Mouse (Mus musculus): ENCODE results near the gene Ttc7.

The Ttc7 gene

GRCm38 (mm10) chr17:87391242-87391641, 108.6 kb downstream of the Ttc7 start:
- no peak for ATAC-seq (ENCODE audit: insufficient number of reproducible peaks, low FRiP score, low TSS enrichment)

GRCm38 (mm10) chr17:87397088-87397487, 114.4 kb downstream of the Ttc7 start:
- no peak for ATAC-seq (ENCODE audit: insufficient number of reproducible peaks, low FRiP score, low TSS enrichment)

- no peak for ATAC-seq (ENCODE audit: insufficient number of reproducible peaks, low FRiP score, low TSS enrichment)
Observed at GRCm38 (mm10) chr17:87402444-87402843, 119.8 kb downstream of the Ttc7 start.

- ATAC-seq (ENCODE audit: insufficient number of reproducible peaks, low FRiP score, low TSS enrichment) = no peak
Observed at GRCm38 (mm10) chr17:87403462-87403861, 120.8 kb downstream of the Ttc7 start.

GRCm38 (mm10) chr17:87405576-87405975, 122.9 kb downstream of the Ttc7 start:
- no peak for ATAC-seq (ENCODE audit: insufficient number of reproducible peaks, low FRiP score, low TSS enrichment)

- ATAC-seq (ENCODE audit: insufficient number of reproducible peaks, low FRiP score, low TSS enrichment) = no peak
Observed at GRCm38 (mm10) chr17:87406646-87407045, 124.0 kb downstream of the Ttc7 start.

GRCm38 (mm10) chr17:87418082-87418481, 135.4 kb downstream of the Ttc7 start:
- ATAC-seq (ENCODE audit: insufficient number of reproducible peaks, low FRiP score, low TSS enrichment) = no peak

- no peak for ATAC-seq (ENCODE audit: insufficient number of reproducible peaks, low FRiP score, low TSS enrichment)
Observed at GRCm38 (mm10) chr17:87427511-87427910, 144.8 kb downstream of the Ttc7 start, which contains the start of gene Stpg4. Stpg4 (minus strand) TSS chr17:87427741.

- no peak for ATAC-seq (ENCODE audit: insufficient number of reproducible peaks, low FRiP score, low TSS enrichment)
Observed at GRCm38 (mm10) chr17:87429431-87429830, 146.7 kb downstream of the Ttc7 start.
